Mouse (Mus musculus): ENCODE results near the gene Stard3.

Gene Stard3

DNA sequence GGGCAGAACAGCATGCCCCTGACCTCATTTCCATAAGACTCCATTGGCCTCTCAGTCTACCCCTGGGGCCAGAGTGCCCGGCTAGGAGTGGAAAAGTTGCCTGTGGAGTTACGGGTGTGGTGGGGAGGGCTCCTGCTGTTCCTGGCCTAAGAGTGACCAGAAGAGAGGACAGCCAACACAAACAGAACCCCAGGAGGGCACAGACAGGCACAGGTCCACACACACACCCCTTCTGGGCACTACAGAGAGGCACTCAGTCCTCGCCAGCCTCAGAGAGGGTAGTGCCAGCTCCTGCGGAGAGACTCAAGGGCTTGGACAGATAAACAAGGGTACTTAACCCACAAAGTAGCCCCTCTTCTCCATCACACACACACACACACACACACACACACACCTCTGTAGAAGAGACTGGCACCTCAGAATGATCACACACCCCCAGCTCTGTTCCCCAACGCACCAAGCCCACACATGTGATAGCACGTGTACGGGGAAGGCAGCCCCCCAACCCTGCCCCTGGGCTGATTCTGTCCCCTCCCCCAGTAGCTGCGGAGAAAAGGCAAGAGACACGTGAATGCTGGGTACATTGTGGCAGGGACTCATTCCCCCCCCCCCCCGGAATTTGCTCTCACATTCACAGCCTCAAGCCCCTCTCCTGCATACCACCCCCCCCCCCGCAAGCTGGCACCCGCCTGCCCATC lies 10.6 kb upstream of the Stard3 start:
- no peak for DNase-seq (ENCODE audit: low spot score in 2 of 2)

DNA sequence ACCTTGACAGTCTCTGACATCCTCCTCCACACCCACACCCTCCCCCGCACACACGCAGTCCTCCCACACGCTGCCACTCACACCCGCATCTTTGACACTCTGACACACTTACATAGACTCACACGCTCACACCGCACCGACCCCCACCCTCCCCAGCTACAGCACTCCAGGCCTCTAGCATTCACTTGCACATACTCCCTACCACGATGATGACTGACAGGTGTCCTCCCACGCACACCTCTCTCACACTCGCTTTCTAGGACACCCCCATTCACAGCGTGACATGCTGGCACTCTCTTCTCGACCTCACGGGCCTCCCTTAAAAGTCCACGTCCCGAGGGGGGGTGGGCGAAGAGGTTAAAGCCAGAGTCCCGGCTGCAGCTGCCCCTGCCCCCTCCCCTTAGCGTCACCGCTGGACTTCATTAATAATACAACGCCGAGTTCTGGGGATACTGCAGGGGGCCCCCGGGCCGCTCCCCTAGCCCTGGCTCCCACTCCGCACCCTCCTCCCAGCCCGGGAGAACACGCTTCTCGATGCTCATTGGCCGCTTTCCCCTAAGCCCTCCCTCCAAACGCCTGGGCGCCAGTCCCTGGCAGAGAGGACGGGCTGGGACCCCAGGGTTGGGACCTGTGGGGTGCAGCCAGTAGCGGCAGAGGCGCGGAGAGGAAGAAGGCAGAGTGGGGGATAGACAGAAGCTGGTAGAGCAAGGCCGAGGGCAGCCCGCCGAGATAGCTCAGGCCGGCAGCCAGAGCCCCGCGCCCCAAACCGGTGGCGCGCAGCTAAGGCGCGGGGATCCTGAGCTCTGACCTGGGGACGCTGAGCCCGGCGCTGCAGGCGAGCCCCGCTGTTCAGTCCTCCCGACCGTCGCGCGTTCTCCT lies 9.8 kb upstream of the Stard3 start, which contains the start of gene Ppp1r1b:
Gene Ppp1r1b (plus strand): TSS at position 322 of the 879 bp plus-strand sequence.
- no peak for DNase-seq (ENCODE audit: low spot score in 2 of 2)

DNA sequence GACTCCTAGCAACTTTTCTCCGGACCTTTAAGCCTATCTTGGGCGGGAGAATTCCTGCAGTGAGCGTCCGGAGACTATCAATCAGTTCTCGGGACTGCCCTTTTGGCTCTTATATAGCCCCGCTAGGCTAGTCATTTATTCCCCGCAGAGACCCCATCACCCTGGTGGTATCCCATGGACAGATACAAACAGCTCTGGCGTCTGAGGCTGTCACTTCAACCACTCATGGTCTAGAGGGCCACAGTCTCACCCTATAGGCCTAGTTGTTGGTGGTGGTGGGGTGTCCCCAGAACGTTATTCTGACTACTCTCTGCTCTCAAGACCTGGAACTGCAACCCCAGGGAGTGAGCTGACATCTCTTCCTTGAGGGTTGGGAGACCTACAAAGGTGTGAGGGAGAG lies 8.9 kb upstream of the Stard3 start:
- no peak for DNase-seq (ENCODE audit: low spot score in 2 of 2)

DNA sequence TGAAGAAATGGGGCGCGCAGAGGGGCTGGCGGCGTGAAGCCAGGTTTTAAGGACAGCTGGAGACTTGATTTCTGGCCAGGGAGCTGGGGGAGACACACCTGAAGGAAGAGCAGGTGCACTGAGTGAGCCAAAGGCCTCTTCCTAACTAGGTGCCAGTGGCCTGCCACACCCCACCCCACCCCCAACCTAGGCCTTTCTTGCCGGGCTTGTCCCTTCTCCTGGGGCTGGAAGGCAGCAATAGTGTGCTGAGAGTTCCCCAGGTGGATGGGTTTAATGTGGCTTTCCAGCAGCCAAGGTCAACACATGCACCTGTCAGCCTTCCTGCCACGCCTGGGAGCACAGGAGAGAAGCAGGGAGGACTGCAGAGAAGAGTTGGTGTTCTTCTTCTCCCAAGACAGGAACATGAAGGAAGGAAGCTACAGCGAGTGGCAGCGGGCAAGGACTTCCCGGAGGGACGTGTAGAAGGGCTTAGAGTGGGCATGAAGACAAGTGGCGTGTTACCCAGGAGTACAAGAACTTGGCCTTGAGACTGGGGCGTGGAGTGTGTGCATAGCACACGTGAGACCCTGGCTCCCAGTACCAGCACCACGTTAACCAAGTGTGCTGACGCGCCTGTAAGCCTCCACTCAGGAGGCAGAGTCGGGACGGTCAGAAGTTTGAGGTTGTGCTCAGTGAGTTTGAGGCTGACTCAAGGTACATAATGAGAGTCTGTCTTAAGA lies 5.7 kb upstream of the Stard3 start:
- DNase-seq (ENCODE audit: low spot score in 2 of 2): no peak

DNA sequence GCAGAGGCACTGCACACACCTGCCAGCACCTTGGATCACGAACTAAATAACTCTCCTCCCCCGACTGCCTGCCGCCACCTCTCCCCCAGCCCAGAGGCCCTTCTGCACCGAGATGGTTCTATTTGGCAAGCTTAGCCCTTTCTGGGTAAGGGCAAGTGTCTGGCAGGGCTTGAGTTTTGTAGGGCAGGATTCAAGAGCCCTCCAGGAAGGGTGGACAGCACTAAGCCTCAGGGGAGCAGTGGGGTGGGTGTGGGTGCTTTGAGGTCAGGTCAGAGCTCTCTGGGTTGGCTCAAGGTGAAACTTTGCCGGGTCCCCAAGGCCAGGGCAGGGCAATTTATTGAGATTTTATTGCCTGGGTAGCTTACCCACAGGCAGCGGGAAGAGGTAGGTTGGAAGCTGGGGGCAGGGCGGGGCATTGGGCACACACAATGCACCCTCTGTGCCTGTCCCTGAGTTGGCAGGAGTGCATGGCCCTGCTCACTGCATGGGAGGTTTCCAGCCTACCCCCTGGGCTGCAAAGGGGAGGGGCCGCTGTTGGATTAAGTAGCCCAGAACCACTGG lies 4.4 kb upstream of the Stard3 start:
- DNase-seq (ENCODE audit: low spot score in 2 of 2): peak; percentile 45 to 68

DNA sequence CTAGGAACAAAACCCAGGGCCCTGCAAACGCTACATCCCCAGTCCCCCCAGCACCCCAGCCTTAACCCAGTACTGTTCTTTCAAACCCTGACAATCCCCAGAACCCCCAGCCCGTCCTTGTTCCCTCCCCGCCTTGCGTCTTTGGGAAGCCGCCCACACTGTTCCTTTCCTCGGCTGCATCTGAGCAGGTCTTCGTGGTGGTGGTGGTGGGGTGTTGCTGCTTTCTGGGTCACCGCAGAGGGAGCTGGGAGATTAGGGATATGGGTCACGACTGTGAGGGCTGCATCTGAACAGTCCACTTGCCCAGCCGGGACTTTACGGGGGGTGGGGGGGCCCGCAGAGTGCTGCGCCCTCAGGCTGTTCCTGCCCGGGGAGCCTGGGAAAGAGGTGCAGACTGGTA lies 3.7 kb upstream of the Stard3 start:
- DNase-seq (ENCODE audit: low spot score in 2 of 2): peak; percentile 57 to 60

DNA sequence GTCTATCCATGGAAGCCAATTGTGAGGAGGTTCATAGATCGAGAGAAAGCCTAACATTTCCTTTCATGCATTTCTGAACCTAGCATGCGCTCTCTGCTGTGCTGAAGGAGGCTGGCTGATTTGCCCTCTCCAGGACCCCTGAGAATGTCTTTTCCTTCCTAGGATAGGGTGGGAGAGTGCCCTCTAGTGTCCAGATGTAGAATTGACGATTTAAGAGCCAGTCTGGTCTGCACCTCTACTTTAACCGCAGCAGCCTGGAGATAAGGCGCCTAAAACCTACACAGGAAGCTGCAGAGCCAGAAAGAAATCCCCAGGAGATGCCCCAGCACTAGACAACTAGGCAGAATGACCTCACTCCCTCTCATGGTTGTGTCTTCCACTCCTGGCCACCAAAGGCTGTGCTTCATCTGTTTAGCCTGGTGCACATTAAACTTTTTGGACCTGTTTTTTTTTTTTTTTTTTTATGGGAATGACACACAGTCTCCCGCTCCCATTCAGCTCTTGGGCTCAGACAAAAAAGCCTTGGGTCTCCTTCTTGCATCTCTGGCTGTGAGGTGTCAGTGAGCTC lies 2.4 kb upstream of the Stard3 start:
- DNase-seq (ENCODE audit: low spot score in 2 of 2): peak; percentile 56 to 73

DNA sequence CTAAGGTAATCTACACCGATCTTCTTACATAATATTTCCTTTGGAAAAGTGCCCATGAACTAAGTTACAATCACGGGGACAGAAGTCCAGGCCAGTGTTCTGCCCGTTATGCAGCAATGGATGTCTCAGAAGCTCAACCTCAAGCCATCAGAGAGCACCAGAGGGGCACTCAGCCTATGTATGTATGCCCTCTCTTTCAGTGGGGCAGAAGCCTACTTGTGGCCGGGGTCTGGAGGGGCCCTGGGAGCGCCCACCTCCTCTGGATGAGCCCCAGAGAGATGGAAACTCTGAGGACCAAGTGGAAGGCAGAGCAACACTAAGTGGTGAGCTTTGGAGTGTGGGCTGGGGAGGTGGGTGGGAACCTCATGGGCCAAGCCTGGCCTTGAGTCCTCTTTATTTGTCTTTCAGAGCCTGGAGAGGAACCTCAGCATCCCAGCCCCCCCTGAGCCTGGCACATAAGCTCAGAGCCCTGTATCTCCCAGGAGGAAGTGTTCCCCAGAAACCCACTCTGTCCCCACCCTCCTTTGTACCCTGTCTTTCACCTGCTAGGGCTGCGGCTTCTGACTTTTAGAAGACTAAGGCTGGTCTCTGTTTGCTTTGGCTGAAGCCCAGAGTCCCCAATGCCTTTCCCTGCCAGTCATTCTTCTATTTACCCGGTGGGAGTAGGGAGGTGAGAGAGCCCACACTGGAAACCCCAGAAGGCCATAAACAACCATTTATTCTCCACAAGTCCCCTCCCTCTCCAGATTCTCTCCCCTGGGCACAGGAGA lies 1.4 kb upstream of the Stard3 start:
- no peak for DNase-seq (ENCODE audit: low spot score in 2 of 2)

DNA sequence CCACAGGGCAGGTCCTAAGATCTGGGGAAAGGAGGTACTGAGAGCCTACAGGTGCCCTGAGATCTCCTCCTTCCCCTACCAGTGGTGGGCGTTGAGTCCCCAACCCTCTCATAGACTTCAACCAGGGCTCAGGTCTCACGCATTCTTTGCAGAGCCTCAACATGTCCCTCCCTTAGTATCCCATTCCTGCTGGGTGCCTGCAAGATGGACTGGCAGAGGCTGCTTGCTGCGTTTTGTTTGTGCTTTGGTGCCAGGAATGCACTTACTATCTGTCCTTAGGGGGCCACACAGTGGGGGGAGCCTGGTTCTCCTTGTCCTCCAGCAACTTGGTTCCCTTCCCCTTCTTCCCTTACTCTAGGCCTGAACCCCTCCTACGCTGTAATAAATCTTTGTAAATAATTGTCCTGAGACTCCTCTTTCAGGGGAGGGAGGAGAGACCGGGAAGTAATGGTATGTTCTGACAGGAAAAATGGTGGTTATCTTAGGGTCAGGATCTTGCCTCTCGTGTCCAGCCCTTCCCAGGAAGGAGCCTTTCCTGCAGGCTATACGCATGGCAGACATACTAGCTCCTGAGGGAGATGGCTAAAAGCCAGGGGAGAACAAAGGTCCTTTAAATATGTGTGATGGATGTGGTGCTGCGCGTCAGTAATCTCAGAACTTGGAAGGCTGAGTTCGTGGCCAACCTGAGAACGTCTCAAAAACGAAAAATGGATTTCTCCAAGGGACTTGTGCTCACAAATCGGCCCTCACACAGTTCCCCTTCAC lies 590 bp upstream of the Stard3 start:
- no peak for DNase-seq (ENCODE audit: low spot score in 2 of 2)

DNA sequence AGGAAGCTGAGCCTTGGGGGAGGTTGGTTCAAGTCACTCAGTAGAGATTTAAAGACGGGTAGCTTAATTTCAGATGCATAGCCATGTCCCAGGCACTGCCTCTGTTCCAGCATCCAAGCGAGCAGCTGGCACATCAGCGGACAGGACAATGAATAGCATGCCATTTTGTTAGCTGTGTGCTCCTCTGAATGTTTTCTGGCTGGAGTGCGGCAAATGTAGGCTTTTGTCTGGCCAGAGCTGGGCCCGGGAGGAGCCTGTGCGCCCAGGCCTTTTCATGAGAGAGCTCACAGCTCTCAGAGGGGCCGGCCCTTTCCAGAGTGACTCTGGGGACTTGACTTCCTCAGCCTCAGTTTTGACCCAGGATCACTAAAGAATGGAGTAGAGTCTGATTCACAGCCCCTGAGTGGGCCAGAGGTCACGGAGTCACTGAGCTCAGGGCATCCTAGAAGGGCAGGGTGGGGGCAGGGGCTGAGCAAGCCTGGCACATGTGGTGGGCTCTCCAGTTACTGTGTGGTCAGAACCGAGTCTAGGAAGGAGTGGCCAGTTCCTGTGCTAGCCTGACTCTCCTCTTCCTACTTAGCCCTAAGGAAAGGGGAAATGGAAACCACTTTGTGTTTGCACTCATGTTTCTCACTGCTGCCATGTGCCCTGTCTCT lies 2.8 kb downstream of the Stard3 start:
- no peak for DNase-seq (ENCODE audit: low spot score in 2 of 2)

DNA sequence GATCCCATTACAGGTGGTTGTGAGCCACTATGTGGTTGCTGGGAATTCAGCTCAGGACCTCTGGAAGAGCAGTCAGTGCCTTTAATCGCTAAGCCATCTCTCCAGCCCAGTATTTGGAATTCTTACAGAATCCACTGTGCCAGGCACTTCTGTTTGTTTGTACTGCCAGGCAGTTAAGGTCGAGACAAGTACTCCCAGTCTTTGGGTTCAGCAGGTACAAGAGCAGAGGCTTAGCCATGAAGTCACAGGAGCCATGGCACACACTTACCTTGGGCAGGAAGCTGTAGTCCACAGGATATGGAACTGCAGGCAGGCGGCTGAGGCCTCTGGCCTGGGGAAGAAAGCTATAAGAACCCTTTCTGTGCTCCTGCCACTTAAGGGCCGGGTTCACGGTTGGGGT lies 5.6 kb downstream of the Stard3 start:
- DNase-seq (ENCODE audit: low spot score in 2 of 2): no peak

DNA sequence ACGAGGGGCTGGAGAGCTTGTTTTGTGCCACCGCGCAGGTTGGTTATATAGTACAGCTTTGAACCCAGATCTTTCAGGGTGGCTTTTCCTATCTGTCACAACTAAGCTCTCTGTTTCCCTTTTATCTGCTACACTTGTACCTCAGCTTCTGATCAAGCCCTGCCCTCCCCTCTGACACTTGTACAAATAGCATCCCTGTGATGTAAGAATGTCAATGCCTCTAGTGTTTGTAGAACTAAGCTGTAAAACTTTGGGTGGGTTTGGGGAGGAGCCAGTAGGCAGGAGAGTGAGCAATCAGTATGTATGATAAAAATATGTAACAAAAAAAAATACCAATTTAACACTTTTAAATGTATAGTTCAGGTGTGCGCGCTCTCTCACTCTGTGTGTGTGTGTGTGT lies 6.2 kb downstream of the Stard3 start:
- no peak for DNase-seq (ENCODE audit: low spot score in 2 of 2)

DNA sequence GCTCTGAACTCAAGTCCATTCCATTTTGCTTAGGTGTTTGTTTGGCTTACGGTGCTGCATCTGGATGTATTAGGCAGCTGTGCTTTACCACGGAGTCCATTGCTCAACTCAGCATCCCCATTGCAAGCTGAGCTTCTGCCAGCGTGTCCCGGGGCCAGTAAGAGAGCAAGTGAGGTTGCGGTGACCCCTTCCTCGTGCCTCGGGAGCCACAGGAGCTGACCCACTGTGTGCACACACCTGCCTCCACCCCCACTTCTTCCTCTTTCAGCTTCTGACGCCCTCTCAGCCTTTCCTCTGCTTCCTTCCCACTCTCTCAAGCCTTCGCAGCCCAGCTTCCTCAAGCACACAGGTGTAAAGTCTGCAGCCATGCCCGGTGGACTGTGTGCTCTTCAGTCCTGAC lies 8.1 kb downstream of the Stard3 start:
- no peak for DNase-seq (ENCODE audit: low spot score in 2 of 2)

DNA sequence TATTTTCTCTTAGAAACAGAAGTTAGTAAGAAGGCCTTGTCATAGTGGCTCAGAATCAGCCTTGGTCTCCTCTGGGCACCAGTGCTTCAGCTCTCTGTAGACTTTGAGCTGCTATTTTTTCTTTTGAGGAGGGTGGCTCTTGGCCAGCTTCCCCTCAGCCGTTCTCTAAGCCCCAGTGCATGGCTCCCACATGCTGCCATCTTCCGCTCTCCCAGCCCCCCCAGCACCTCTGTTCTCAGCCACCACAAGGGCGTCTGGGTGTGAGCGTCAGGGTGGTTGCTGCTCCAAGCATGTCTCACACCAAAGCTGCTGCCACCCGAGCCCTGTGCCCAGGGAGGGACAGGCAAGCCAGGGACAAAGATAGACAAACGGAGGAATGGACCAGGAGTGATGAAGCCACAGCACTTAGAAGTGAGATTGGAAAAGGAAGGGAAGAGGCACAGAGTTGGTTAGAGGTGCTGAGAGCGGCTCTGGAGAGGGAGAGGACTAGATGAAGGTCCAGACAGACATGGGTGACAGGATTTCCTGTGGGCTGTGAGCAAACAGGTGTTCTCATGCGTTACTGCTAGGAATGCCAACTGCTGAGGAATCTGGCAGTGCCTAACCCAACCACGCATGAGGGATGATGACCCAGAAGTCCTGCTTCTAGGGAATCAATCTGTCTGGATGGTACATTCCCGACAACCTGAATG lies 9.1 kb downstream of the Stard3 start:
- DNase-seq (ENCODE audit: low spot score in 2 of 2): peak; percentile 59 to 72

DNA sequence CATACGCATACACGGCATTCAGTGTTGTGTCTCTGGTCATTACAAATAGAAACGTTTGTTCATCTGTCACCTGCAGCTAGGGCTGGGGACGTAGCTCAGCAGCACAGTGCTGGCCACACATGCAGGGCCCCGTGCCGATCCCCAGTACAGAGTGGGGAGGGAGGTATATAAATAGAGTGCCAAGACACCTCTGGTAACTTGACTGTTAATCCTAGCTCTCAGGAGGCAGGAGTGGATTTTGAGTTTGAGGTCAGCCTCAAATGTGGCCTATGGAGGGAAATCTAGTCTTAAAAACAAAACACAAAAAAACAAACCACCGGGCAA lies 9.7 kb downstream of the Stard3 start:
- no peak for DNase-seq (ENCODE audit: low spot score in 2 of 2)

DNA sequence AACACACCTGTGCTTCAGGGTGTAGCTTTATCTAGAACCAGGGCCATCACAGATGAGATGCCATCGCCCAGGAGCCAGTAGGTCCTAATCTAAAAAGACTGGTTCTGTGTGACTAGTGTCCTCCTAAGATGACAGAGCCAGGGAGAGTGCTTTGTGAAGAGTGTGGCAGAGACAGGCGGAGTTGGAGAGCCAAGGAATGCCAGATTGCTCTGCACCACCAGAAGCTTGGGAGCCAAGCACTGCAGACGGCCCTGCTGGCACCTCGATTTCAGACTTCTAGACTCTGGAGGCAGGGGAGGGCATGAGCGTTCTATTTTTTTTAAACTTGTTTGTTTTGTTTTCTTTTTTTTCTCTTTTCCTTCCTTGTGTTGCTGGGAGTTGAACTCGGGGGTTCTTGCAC lies 11.2 kb downstream of the Stard3 start:
- no peak for DNase-seq (ENCODE audit: low spot score in 2 of 2)

DNA sequence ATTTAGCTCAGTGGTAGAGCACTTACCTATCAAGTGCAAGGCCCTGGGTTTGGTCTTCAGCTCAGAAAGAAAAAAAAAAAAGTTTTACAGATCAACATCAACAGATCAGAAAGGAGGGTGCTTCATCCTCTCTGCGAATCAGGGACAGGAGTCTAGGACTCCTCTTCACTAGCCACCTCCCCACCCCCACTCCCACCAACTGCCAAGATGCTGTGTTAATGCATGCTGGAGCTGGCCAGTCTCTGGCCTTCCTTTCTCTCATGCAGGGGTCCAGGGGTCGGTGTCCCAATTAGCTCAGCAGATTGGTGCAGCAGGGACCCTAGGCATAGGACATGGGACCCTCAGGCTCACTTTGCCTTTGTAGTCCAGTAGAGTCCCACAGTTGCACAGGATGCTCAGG lies 12.4 kb downstream of the Stard3 start:
- no peak for DNase-seq (ENCODE audit: low spot score in 2 of 2)

DNA sequence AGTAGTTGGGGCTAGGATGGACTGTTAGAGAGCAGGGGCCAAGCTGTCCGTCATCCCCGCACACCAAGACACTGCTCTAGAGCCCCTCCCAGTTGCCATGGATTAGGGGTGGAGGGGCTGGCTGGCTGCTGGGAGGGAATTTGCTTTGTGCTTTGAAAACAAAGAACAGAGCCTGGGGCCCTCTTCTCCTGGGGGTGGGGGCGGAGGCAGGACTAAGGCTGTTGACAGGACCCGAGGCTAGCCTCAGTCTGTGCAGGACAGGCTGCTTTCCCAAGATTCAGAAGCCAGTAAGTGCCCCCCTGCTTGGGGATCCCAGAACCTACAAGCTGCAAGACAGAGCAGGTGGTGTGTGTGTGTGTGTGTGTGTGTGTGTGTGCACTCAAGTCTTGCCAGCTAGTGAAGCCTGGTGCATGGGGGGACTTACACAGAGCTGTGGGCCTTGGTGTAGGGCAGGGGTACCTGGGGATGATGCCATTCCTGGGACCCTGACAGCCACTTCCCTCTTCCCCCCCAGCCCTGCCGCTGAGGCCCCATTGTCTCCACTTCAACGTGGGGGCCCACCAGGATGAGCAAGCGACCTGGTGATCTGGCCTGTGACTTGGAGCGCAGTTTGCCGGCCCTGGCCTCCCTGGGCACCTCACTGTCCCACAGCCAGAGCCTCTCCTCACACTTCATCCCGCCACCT lies 13.5 kb downstream of the Stard3 start:
- DNase-seq (ENCODE audit: low spot score in 2 of 2): no peak

DNA sequence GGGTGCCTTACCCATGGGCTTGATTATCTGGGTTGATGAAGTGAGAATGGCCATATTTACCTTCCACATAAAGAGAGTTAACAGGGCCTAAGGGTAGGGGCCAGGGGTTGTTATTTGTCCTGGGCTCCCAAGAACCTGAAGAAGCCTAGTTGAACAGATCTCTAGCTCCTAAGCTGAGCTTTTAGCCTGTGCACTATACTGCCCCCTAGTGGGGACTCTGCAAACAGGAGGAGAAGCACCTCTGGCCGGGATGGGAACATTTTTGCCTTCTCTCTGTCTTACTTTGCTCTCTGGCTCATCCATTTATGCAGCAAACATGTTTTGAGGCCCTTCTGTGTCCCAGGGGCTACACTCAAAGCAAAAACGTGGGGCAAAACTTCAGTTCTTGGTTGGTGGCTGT lies 14.2 kb downstream of the Stard3 start:
- DNase-seq (ENCODE audit: low spot score in 2 of 2): peak in 1 of 2 experiments; percentile 56

Measured in frontal cortex, postnatal 36 days (tissue).